ENCODE assay signal across 14 mouse cellular contexts in the genomic region with DNA sequence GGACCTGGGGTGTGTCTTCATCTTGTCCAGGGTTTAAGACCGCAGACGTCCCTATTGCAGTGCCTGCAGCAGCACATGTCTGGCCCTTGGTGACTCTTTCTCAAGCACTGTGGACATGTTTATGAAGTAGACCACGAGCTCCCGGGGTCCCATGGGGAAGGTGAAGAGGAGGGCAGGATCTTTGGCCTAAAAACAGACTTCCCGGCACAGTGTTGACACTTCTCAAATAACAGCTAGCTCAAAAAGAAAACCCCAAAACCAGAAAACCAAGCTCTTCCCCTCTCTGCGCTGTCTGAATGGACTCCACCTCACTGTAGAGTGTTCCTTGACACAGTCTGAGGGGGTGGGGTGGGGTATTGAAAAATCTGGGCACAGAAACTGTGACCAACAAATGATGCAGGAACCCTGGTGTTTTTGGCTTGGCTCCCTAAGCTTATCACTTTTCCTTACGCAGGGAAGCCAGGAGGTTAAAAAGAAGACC. TPM values are rescaled to one million over a fixed set of nuclear protein-coding genes. Genes with fewer than 3 reads are reported as not detected.
A peak's percentile ranks its signal among the peaks of the same experiment; 100 is the strongest.
DNase-seq lines count a peak whose midpoint lies in the region; ATAC-seq and TF ChIP-seq lines count a peak whose summit lies in the region.
"Had no signal": no experiment of that assay in that cellular context is flagged by ENCODE, and none has a peak within 500 bp of the region (broad histone marks: within the 10 kb centered on the region; RNA-seq: fewer than 3 reads in every experiment).

No protein-coding gene starts in this region.

- no peak overlapping the region for H3K9ac ChIP-seq in lung, embryonic 14.5 days
- no peak overlapping the region for H3K9ac ChIP-seq in embryonic facial prominence, embryonic 14.5 days (ENCODE audit: low read depth, low read length)
- H3K9ac ChIP-seq: liver, embryonic 14.5 days; neural tube, embryonic 12.5 days had no signal

- H3K4me1 ChIP-seq in heart, embryonic 10.5 days = peaks cover 29% of the 10 kb centered on the region
- H3K4me1 ChIP-seq in lung, embryonic 14.5 days (ENCODE audit: insufficient read depth) = peaks cover 13% of the 10 kb centered on the region
- H3K4me1 ChIP-seq in embryonic facial prominence, embryonic 14.5 days (ENCODE audit: control insufficient read depth, insufficient read depth, low read length) = peaks cover 21% of the 10 kb centered on the region
- peaks cover 93% of the 10 kb centered on the region for H3K4me1 ChIP-seq in megakaryocyte, embryonic 14.5 days
- H3K4me1 ChIP-seq: neural tube, embryonic 12.5 days had no signal

- intact Hi-C loops in heart, postnatal 25 days (cut with DNase I) = no loop called here

- H3K27ac ChIP-seq in heart, embryonic 10.5 days = 0 out of 2 replicates have a peak overlapping the region, but pooled peaks have one; percentile 16
- H3K27ac ChIP-seq in lung, embryonic 14.5 days (ENCODE audit: low read depth) = peak overlapping the region; percentile 6; the same call in 1 of the 2 replicates
- H3K27ac ChIP-seq in embryonic facial prominence, embryonic 14.5 days (replicated peaks; ENCODE audit: low read depth, low read length) = no peak overlapping the region
- H3K27ac ChIP-seq: liver, embryonic 14.5 days; neural tube, embryonic 12.5 days had no signal

- 29% methylated on average over 7 of the region's 7 CpGs for WGBS in heart, embryonic 10.5 days
- 16% methylated on average over 7 of the region's 7 CpGs for WGBS in lung, embryonic 14.5 days
- WGBS in embryonic facial prominence, embryonic 14.5 days = 22% methylated on average over 7 of the region's 7 CpGs

- H3K36me3 ChIP-seq in heart, embryonic 10.5 days = no peaks in the 10 kb centered on the region
- no peaks in the 10 kb centered on the region for H3K36me3 ChIP-seq in lung, embryonic 14.5 days (ENCODE audit: insufficient read depth)
- no peaks in the 10 kb centered on the region for H3K36me3 ChIP-seq in embryonic facial prominence, embryonic 14.5 days (ENCODE audit: control insufficient read depth, insufficient read depth, low read length)
- peaks cover 81% of the 10 kb centered on the region for H3K36me3 ChIP-seq in megakaryocyte, embryonic 14.5 days (replicated peaks; ENCODE audit: low read length)
- H3K36me3 ChIP-seq: neural tube, embryonic 12.5 days had no signal

- ATAC-seq in lung, embryonic 14.5 days (ENCODE audit: insufficient read depth) = peak; percentile 52
- ATAC-seq in embryonic facial prominence, embryonic 14.5 days (ENCODE audit: low read depth) = peak; percentile 70; the same call in 1 of the 2 replicates

- no peak overlapping the region for H3K4me3 ChIP-seq in heart, embryonic 10.5 days
- H3K4me3 ChIP-seq in lung, embryonic 14.5 days (ENCODE audit: low read depth, low read length) = no peak overlapping the region
- no peak overlapping the region for H3K4me3 ChIP-seq in embryonic facial prominence, embryonic 14.5 days (ENCODE audit: low read depth, low read length)
- H3K4me3 ChIP-seq in megakaryocyte, embryonic 14.5 days (replicated peaks) = peak overlapping the region; percentile 16
- H3K4me3 ChIP-seq: neural tube, embryonic 12.5 days had no signal

- no peak overlapping the region; the same call in 1 of the 2 replicates for H3K4me2 ChIP-seq in lung, embryonic 14.5 days
- no peak overlapping the region for H3K4me2 ChIP-seq in embryonic facial prominence, embryonic 14.5 days (ENCODE audit: low read depth, low read length)
- H3K4me2 ChIP-seq: neural tube, embryonic 12.5 days had no signal

- no peak for DNase-seq in heart, embryonic 10.5 days (ENCODE audit: low spot score)
- no peak for DNase-seq in heart, postnatal 25 days (ENCODE audit: low spot score)
- DNase-seq in lung, embryonic 14.5 days = peak; percentile 67
- no peak for DNase-seq in lung, postnatal 14 days
- peak; percentile 78 for DNase-seq in embryonic facial prominence, embryonic 14.5 days (ENCODE audit: low spot score)
- no peak for DNase-seq in B cell, adult 2 months
- no peak for DNase-seq in retina, postnatal 1 day
- DNase-seq: cerebellum, adult 9-11 months; heart, postnatal 10 days; right cerebral cortex, adult 18-20 months; thymus, postnatal 25 days had no signal

- no peaks in the 10 kb centered on the region for H3K9me3 ChIP-seq in heart, embryonic 10.5 days
- H3K9me3 ChIP-seq in lung, embryonic 14.5 days (ENCODE audit: low read depth, low read length) = no peaks in the 10 kb centered on the region
- no peaks in the 10 kb centered on the region for H3K9me3 ChIP-seq in embryonic facial prominence, embryonic 14.5 days (ENCODE audit: control insufficient read depth, low read length)
- no peaks in the 10 kb centered on the region for H3K9me3 ChIP-seq in megakaryocyte, embryonic 14.5 days
- H3K9me3 ChIP-seq: neural tube, embryonic 12.5 days had no signal

- H3K27me3 ChIP-seq in heart, embryonic 10.5 days (ENCODE audit: insufficient read depth, poor library complexity, severe bottlenecking) = peaks cover 70% of the 10 kb centered on the region
- no peaks in the 10 kb centered on the region for H3K27me3 ChIP-seq in lung, embryonic 14.5 days (ENCODE audit: insufficient read depth, low read length)
- no peaks in the 10 kb centered on the region for H3K27me3 ChIP-seq in embryonic facial prominence, embryonic 14.5 days (replicated peaks; ENCODE audit: control insufficient read depth, insufficient read depth, low read length)
- H3K27me3 ChIP-seq in megakaryocyte, embryonic 14.5 days (replicated peaks) = no peaks in the 10 kb centered on the region
- H3K27me3 ChIP-seq: neural tube, embryonic 12.5 days had no signal

- no peak for TF ChIP-seq CTCF in lung, embryonic 14.5 days (IDR thresholded peaks at IDR 0.05; ENCODE audit: low read depth)

RNA-seq across cellular contexts. Expression of a gene that starts 42.3 kb away (rescaled TPM):
- polyA plus RNA-seq in heart, embryonic 10.5 days (2016; fragmentation: Nextera tagmentation; extraction: Ambion mirVana) = 1.0 and 2.5 TPM in 2 replicates
- 1 to 10 TPM; 2.0 to 2.1 TPM for total RNA-seq in heart, postnatal 25 days (2021)
- 7.7 and 10.8 TPM in 2 replicates for polyA plus RNA-seq in lung, embryonic 14.5 days (2014; fragmentation: Nextera tagmentation; extraction: Ambion mirVana)
- 13.7 and 13.9 TPM in 2 replicates for polyA plus RNA-seq in embryonic facial prominence, embryonic 14.5 days (2014; fragmentation: Nextera tagmentation; extraction: Ambion mirVana)
- polyA plus RNA-seq in megakaryocyte, embryonic 14.5 days (2012; ENCODE audit: insufficient read depth, low replicate concordance) = 322 and 895 TPM in 2 replicates

Comparison
In these comparisons a context has a peak if more than half of its experiments do, and no peak if none do; other contexts are left out.
1. DNase-seq: peak in lung, embryonic 14.5 days (single experiment) and embryonic facial prominence, embryonic 14.5 days (single experiment); none in heart, embryonic 10.5 days (single experiment), heart, postnatal 25 days (single experiment), lung, postnatal 14 days (single experiment), B cell, adult 2 months (0 of 2) and retina, postnatal 1 day (single experiment).
2. RNA of a gene that starts 42.3 kb away (polyA plus RNA-seq): 322 to 895 TPM in megakaryocyte, embryonic 14.5 days; 13.7 to 13.9 TPM in embryonic facial prominence, embryonic 14.5 days, 7.7 to 10.8 TPM in lung, embryonic 14.5 days and 1.0 to 2.5 TPM in heart, embryonic 10.5 days; every median in the first group is over 10 times any median in the second.